Mouse (Mus musculus) heart, adult 2 months (tissue): Measurements from ENCODE around the gene Fbxw10.

Source experiments
- CTCF ChIP-seq: fragments of 200-600 bp; IDR thresholded peaks from 2 replicates; pipeline ENCODE4 v1.8.1; 2022; ENCODE audit warnings: antibody characterized with exemption, mild to moderate bottlenecking, moderate library complexity
- EP300 ChIP-seq: fragments of 200-500 bp; IDR thresholded peaks from 2 replicates; pipeline ENCODE4 v1.6.1; 2011; ENCODE audit warnings: low read depth, low read length, control low read depth; ENCODE audit not compliant: insufficient read depth
- POLR2A ChIP-seq: fragments of 200-500 bp; IDR thresholded peaks from 2 replicates; pipeline ENCODE4 v1.6.1; 2011; ENCODE audit warnings: mild to moderate bottlenecking, low read depth, low read length, control low read depth; ENCODE audit not compliant: insufficient read depth

GRCm38 (mm10) chr11:62820661-62821437 lies 26.0 kb upstream of the Fbxw10 start:
- TF ChIP-seq CTCF (no peak), POLR2A (no peak), EP300 (no peak)
